Mouse (Mus musculus) kidney, embryonic 14.5 days (tissue): ENCODE measurements around the gene Pstpip1. TPM values are rescaled to one million over a fixed set of nuclear protein-coding genes. Genes with fewer than 3 reads are reported as not detected.

Source experiments
- ATAC-seq: fragments of 200-750 bp; cut with Nextera tagmentation; 2 replicates; pipeline ENCODE4 v1.8.0; 2017; ENCODE audit warnings: moderate number of reproducible peaks, mild to moderate bottlenecking, moderate TSS enrichment, moderate library complexity; ENCODE audit not compliant: low FRiP score, low TSS enrichment
- H3K27ac ChIP-seq: fragments of 300-500 bp; sonication (generic); 2 replicates; pipeline ENCODE4 v1.5.1; 2014; ENCODE audit warnings: low read depth, mild to moderate bottlenecking, low read length, moderate library complexity, mixed read lengths
- H3K27me3 ChIP-seq: fragments of 300-500 bp; sonication (generic); 2 replicates; pipeline ENCODE4 v1.6.1; 2014; ENCODE audit warnings: mild to moderate bottlenecking, low read length; ENCODE audit not compliant: control insufficient read depth, insufficient read depth
- H3K36me3 ChIP-seq: fragments of 300-500 bp; sonication (generic); 2 replicates; pipeline ENCODE4 v1.6.1; 2014; ENCODE audit warnings: low read length, mixed read lengths; ENCODE audit not compliant: control insufficient read depth, insufficient read depth
- H3K4me1 ChIP-seq: fragments of 300-500 bp; sonication (generic); 2 replicates; pipeline ENCODE4 v1.6.1; 2014; ENCODE audit warnings: low read length, mixed read lengths; ENCODE audit not compliant: control insufficient read depth, insufficient read depth
- H3K4me2 ChIP-seq: fragments of 300-500 bp; sonication (generic); replicated peaks from 2 replicates; pipeline ENCODE4 v1.6.1; 2014; ENCODE audit warnings: low read depth, mild to moderate bottlenecking, low read length
- H3K4me3 ChIP-seq: fragments of 300-500 bp; sonication (generic); 2 replicates; pipeline ENCODE4 v1.5.1; 2014; ENCODE audit warnings: mild to moderate bottlenecking, low read length
- H3K9ac ChIP-seq: fragments of 300-500 bp; sonication (generic); 2 replicates; pipeline ENCODE4 v1.6.1; 2014; ENCODE audit warnings: low read depth, mild to moderate bottlenecking, low read length, moderate library complexity
- H3K9me3 ChIP-seq: fragments of 300-500 bp; sonication (generic); 2 replicates; pipeline ENCODE4 v1.6.1; 2016; ENCODE audit warnings: low read length; ENCODE audit not compliant: control insufficient read depth
- WGBS: fragments of 180-500 bp; shearing (Covaris S2); extraction: QIAGEN DNeasy Blood & Tissue Kit; methylation state at CpG from one replicate; pipeline ENCODE4 v1.1.7; 2014; 5-methylcytosine and 5-hydroxymethylcytosine counted together
- polyA plus RNA-seq: library from polyadenylated mRNA; unstranded; fragments of >200 nt; fragmentation: Nextera tagmentation; extraction: Ambion mirVana; gene quantifications from 2 replicates; pipeline ENCODE4 v1.2.1, GENCODE M21; 2014

Gene Pstpip1
- polyA plus RNA-seq, 1 experiment from 2014 or later: 0.28 TPM

GRCm38 (mm10) chr9:56119651-56120050 is 29.9 kb downstream of the Pstpip1 start:
- no peak for ATAC-seq
- Histone ChIP-seq H3K4me2 (no peak overlapping the region), H3K9me3 (no peaks in the 10 kb centered on the region), H3K27me3 (no peaks in the 10 kb centered on the region), H3K4me3 (no peak overlapping the region), H3K9ac (no peak overlapping the region), H3K4me1 (no peaks in the 10 kb centered on the region), H3K36me3 (no peaks in the 10 kb centered on the region), H3K27ac (no peak overlapping the region)
- 64% methylated on average over 2 of the region's 2 CpGs for WGBS

- Histone ChIP-seq H3K4me3 (no peak overlapping the region), H3K9ac (no peak overlapping the region), H3K4me2 (no peak overlapping the region), H3K9me3 (no peaks in the 10 kb centered on the region), H3K4me1 (no peaks in the 10 kb centered on the region), H3K36me3 (no peaks in the 10 kb centered on the region), H3K27me3 (no peaks in the 10 kb centered on the region), H3K27ac (no peak overlapping the region)
- 23% methylated on average over 7 of the region's 7 CpGs for WGBS
- ATAC-seq: no peak; the same call in 1 of the 2 replicates
Observed at GRCm38 (mm10) chr9:56121097-56121496, 31.3 kb downstream of the Pstpip1 start.

GRCm38 (mm10) chr9:56122973-56123372 is 33.2 kb downstream of the Pstpip1 start:
- H3K4me3 ChIP-seq: no peak overlapping the region
- no peak overlapping the region for H3K9ac ChIP-seq
- WGBS: 42% methylated on average over 8 of the region's 8 CpGs
- no peak overlapping the region for H3K4me2 ChIP-seq
- H3K36me3 ChIP-seq: peaks cover 7% of the 10 kb centered on the region
- H3K9me3 ChIP-seq: no peaks in the 10 kb centered on the region
- no peak overlapping the region for H3K27ac ChIP-seq
- peak; percentile 18; the same call in 1 of the 2 replicates for ATAC-seq
- H3K27me3 ChIP-seq: no peaks in the 10 kb centered on the region
- no peaks in the 10 kb centered on the region for H3K4me1 ChIP-seq

- WGBS: 75% methylated on average over 7 of the region's 7 CpGs
- no peak for ATAC-seq
- no peak overlapping the region for H3K9ac ChIP-seq
- peaks cover 14% of the 10 kb centered on the region for H3K36me3 ChIP-seq
- H3K4me1 ChIP-seq: no peaks in the 10 kb centered on the region
- no peaks in the 10 kb centered on the region for H3K9me3 ChIP-seq
- no peaks in the 10 kb centered on the region for H3K27me3 ChIP-seq
- no peak overlapping the region for H3K27ac ChIP-seq
- no peak overlapping the region for H3K4me2 ChIP-seq
- no peak overlapping the region for H3K4me3 ChIP-seq
Observed at GRCm38 (mm10) chr9:56123613-56124012, 33.9 kb downstream of the Pstpip1 start.

GRCm38 (mm10) chr9:56124561-56124960 is 34.8 kb downstream of the Pstpip1 start:
- H3K36me3 ChIP-seq: peaks cover 23% of the 10 kb centered on the region
- H3K4me2 ChIP-seq: no peak overlapping the region
- H3K9ac ChIP-seq: 0 out of 2 replicates have a peak overlapping the region, but pooled peaks have one; percentile 18
- no peak overlapping the region for H3K4me3 ChIP-seq
- WGBS: 16% methylated on average over 11 of the region's 11 CpGs
- H3K27ac ChIP-seq: no peak overlapping the region
- H3K9me3 ChIP-seq: no peaks in the 10 kb centered on the region
- ATAC-seq: no peak
- no peaks in the 10 kb centered on the region for H3K4me1 ChIP-seq
- no peaks in the 10 kb centered on the region for H3K27me3 ChIP-seq

- no peaks in the 10 kb centered on the region for H3K4me1 ChIP-seq
- 92% methylated on average over 16 of the region's 16 CpGs for WGBS
- H3K9ac ChIP-seq: no peak overlapping the region
- H3K36me3 ChIP-seq: peaks cover 35% of the 10 kb centered on the region
- no peaks in the 10 kb centered on the region for H3K9me3 ChIP-seq
- H3K4me2 ChIP-seq: no peak overlapping the region
- no peak overlapping the region for H3K27ac ChIP-seq
- no peak for ATAC-seq
- no peaks in the 10 kb centered on the region for H3K27me3 ChIP-seq
- H3K4me3 ChIP-seq: no peak overlapping the region
Observed at GRCm38 (mm10) chr9:56126453-56127173, 36.9 kb downstream of the Pstpip1 start.

GRCm38 (mm10) chr9:56128331-56128730 is 38.6 kb downstream of the Pstpip1 start:
- ATAC-seq: no peak
- WGBS: 76% methylated on average over 9 of the region's 9 CpGs

GRCm38 (mm10) chr9:56129951-56130350 is 40.2 kb downstream of the Pstpip1 start:
- Histone ChIP-seq H3K4me1 (no peaks in the 10 kb centered on the region), H3K9ac (no peak overlapping the region), H3K9me3 (no peaks in the 10 kb centered on the region), H3K27ac (no peak overlapping the region), H3K4me2 (no peak overlapping the region), H3K4me3 (no peak overlapping the region), H3K27me3 (no peaks in the 10 kb centered on the region), H3K36me3 (peaks cover 66% of the 10 kb centered on the region)
- 96% methylated on average over 3 of the region's 3 CpGs for WGBS
- ATAC-seq: no peak

More at GRCm38 (mm10) chr9:56128331-56128730, 38.6 kb downstream of the Pstpip1 start:
- Histone ChIP-seq H3K9me3 (no peaks in the 10 kb centered on the region), H3K4me2 (no peak overlapping the region), H3K9ac (0 out of 2 replicates have a peak overlapping the region, but pooled peaks have one; percentile 12), H3K4me3 (no peak overlapping the region), H3K27me3 (no peaks in the 10 kb centered on the region), H3K4me1 (no peaks in the 10 kb centered on the region), H3K27ac (no peak overlapping the region), H3K36me3 (peaks cover 50% of the 10 kb centered on the region)

- 35% methylated on average over 4 of the region's 4 CpGs for WGBS
- H3K4me1 ChIP-seq: no peaks in the 10 kb centered on the region
- peaks cover 70% of the 10 kb centered on the region for H3K36me3 ChIP-seq
- H3K4me2 ChIP-seq: no peak overlapping the region
- H3K9ac ChIP-seq: no peak overlapping the region
- H3K9me3 ChIP-seq: no peaks in the 10 kb centered on the region
- H3K4me3 ChIP-seq: no peak overlapping the region
- ATAC-seq: no peak
- H3K27ac ChIP-seq: no peak overlapping the region
- H3K27me3 ChIP-seq: no peaks in the 10 kb centered on the region
Observed at GRCm38 (mm10) chr9:56130536-56130935, 40.8 kb downstream of the Pstpip1 start.
